Mouse (Mus musculus) layer of hippocampus, adult 9-10 months (tissue): ENCODE results near the gene Atxn7l2.
A peak's percentile ranks its signal among the peaks of the same experiment; 100 is the strongest.

Source experiments
- DNase-seq: peaks from one replicate; pipeline ENCODE4 v3.0.0; 2022; ENCODE audit warnings: low spot score

The Atxn7l2 gene

DNA sequence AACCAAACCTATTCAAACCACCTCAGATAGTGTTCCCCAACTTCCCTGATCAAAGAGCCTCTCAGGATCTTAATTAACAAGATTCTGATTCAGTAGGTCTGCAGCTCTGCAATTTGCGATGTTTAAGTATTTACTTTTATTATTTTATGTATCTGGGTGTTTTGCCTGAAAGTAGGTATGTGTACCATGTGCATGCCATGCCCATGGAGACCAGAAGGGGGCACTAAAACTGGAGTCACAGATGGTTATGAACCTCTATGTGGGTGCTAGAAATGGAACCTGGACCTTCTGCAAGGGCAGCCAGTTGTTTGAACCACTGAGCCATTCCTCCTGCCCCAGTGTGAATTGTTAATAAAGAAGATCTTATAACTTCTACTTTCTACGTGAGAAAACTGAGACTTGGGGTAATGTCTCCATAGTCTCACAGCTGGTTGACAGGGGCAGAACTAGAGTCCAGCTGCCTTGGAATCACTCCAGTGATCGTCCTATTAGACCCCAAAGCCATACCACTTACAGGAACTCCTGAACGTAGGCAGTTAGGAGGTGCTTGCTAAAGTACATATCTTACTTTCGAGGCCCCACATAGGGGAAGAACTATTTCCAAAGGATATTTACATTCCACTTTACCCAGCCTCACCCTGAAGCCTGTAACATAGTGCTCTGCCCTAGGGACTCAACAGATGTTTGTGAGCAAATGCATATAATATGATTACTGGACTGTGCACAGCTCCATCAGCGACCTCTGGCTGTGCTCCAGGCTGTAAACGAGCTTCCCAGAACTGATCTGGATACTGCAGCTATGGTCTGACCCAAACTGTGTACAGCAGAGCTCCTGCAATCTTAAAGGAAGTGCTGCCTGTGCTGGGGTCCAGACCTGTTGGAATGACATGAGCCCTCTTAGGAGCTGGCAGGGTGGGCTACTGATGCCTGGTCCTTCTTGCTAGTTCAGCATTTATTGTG lies 31.7 kb downstream of the Atxn7l2 start:
- no peak for DNase-seq

DNA sequence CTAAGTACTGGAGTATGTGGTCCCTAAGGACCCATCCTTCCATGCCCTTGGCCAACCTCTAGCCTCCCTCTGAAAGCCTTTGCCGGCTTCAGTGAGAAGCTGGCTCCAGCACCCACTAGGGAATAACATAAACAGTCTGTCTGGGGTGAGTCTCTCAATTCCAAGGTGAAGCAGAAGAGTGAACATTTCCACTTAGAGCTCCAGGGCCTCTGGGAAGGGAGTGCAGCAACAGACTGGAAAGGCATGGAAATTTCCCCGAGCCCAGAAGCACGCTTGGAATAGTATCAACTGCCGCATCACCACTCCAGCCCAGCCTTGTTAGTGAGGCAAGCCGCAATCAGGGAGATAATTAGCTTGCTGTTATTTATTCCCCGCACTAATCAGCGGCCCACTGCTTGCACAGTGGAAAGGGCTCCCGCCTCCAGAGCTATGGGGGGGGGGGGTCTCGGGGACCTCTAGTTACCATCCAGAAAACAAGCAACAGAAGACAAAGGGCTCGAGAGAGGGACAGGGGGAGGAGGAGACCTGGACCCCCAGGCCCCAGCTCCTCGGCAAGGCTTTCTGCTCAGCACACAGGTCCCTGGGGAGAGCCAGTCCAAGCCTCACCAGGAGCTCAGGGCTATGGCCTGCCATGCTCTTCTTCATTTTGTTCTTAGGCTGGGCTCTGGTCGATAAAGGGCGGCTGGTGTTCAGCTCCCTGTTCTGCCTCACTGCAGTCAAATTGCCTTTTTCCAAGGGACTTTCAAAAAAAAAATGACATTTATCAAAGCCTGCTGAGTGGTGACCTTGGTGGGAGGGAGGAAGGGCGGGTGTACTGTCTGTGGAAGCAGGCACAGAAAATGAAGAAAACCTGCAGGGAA lies 35.8 kb downstream of the Atxn7l2 start:
- no peak for DNase-seq

DNA sequence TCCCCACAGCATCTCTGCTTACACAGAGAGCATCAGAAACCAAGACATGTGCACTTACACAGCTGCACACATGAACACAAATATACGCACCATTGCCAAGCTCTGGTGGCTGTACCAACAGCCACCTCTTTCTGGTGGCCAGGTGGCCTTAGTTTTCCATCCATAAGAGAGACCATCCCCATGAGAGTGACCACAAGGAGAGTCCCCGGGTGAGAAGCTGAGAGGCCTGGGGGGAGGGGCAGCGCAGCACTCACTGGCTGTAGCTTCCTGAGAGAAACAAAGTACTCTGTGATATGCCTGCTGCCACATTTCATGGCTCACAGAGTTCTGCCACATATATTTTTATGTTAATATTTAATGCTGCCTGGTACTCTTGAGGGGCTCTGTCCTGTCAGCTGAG lies 41.5 kb downstream of the Atxn7l2 start:
- DNase-seq, result no peak

DNA sequence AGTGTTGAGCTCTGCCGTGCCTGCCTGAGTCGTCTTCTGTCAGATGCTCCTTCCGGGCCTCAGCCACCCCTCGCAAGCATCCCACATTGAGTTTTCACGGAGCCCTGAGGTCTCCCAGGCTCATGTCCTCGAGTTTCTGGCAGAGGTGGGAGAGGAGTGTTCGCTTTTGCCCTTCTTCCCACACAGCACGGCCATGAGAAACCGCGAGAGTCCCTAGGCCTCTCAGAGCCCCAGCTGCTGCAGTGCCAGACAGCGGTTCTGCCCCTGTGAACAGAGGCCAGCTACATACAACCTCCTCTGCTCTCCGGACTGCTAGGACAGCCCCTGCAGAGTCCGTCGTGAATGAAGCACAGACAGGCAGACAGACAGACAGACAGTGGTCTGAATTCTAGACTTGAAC lies 43.2 kb downstream of the Atxn7l2 start:
- DNase-seq, result no peak

DNA sequence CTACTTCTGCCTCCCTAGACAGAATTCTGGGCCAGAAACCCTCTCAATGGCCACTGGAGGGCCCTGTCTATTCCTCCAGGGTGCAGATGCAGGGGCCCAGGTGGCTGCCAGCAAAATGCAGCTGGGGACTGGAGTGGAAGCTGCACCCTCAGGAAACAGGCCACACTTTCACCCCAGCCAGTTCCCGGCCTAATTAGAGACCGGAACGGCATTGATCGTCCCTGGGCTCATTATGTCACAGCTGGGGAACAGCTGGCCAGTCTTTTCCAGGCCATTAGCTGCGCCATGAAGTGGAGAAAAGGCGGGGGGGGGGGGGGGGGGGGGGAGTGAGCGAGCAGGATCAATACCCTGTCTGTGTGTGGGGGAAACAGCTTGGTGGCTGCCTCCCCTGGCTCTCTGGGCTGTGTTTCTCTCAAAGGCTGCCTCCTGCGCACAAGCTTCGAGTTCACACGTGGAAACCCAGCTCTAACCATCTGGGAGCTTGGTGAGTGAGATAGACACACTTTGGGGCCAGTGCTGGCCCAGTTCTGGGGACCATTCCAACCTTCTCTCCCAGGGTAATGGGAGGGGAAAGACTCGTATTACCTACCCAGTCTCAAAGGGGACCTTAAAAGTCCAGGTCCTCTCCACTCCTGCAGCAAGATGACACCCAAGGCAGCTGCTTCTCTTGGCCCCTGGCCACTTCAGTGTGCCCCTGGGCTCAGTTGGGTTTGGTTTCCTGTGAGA lies 44.1 kb downstream of the Atxn7l2 start:
- DNase-seq, result no peak

DNA sequence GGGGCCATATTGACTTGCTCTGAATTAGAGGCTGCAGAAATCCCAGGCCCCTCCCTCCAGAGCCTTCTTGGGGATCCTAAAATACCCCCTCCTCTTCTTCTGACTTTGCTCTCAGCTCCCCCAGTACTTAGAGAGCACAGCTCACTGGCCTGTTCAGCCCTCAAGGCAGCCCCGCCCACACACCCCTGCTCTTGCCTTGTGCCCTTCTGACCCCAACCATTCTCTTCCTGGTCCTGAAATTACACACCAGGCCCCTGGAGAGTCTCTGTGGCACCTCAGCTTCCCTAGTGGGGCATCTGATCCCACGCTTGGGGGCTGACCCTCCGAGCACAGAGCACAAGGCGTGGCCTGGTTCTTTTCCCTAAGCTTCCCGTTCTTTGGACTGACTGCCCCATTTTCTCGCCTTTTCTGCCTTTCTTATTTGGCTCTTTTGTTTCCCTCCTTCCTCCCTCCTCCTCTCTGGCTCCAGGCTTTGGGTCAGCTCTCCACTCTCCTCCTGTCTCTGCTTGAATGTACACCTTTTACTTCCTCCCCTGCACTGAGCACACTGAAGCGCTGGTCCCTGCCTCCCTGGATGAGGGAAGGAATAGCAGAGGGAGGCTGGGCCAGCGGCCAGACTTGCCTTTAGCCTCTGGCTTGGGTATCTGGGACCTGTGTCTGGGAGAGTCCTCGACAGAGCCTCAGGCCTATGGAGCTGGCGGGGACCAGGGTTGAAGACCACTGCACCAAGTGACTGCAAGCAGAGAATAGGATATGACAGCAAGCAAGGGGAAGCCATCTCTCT lies 45.0 kb downstream of the Atxn7l2 start:
- DNase-seq, result no peak

DNA sequence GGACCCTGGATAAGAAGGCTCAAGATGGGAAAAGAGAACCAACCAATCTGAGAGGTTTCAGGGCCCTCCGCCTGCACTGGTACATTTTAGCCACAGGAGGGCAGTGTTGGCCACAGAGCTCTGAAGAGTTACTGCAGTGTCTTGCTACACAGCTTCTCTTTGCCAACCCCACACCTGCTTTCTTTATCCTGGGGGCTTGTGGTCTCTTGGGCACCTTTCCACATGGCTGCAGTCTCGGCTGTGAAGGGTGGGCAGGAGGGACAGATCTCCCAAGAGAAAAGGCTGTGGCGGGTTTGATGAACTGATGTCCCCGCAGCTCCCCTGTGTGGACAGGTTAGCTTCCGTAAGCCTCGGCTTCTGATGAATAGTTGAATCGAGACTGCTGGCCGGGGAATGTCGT lies 45.9 kb downstream of the Atxn7l2 start:
- peak; percentile 82 for DNase-seq

DNA sequence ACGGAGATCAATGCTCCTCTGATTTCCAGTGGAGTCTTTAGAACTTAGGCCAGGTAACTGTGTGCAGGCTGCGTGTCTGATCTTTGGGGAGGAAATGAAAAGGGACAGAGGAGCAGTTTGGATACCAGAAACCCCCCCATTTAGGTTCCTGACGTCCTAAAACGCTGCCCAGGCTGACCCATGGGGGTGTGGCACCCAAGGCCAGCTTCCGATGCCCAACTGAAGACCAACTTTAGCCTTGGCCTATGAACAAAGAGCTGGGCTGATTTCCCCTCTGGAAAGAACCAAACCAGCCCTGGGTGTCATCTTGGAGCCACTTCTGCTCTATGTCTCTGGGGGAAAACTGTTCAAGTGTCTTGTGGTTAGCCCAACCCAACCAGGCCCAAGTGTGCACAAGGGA lies 46.6 kb downstream of the Atxn7l2 start:
- DNase-seq, result no peak

DNA sequence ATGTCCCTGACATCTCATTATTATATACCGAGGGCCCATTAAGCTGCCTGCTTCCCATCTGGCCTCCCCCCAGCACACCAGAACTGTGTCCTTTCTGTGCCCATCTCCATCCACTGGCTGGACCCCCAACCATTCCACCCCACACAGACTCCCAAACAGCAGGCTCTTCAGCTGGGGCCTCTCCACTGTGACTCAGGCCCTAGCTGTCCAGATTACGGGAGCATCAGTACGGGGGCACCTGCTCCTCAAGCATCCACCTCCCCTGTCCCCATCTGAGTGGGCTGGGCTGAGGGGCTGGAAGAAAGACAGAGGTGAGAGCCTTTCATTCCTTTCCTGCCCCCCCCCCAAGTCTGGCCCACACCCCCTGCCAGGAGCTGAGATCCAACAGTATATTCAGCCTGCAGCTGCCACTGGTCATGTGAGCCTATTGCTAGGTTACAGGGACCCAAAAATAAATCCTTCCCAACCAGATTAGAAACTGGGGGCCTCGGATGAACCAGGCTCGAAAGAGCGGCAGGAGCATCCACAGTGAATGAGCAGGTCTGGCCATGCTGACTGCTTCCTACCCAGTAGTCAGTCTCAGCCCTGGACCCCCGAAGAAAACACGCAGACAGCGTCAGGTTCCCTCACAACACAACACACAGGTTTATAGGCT lies 52.2 kb downstream of the Atxn7l2 start:
- peak; percentile 52 for DNase-seq

DNA sequence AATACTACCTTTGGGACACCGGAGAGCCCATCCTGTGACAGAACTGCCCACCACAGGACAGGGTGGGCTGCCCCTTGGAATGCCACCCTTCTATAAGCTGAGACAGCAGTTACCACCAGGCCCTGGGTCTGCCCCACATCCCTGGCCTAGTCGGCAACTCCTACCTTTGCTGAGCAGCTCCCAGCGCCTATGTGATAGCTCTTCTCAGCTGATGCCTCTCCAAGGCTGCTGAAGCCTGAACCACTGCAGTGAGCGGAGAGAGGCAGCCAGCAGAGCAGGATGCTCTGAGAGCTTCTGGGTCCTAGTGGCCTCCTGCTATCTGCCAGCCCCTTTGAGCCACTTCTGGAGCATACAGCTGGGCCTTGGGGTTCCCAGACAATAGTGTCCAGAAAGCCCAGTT lies 56.1 kb downstream of the Atxn7l2 start, which contains the start of gene Gpr61:
Gene Gpr61, minus strand, starts transcription at position 227 of the 400 bp plus-strand sequence.
- DNase-seq, result peak; percentile 55

DNA sequence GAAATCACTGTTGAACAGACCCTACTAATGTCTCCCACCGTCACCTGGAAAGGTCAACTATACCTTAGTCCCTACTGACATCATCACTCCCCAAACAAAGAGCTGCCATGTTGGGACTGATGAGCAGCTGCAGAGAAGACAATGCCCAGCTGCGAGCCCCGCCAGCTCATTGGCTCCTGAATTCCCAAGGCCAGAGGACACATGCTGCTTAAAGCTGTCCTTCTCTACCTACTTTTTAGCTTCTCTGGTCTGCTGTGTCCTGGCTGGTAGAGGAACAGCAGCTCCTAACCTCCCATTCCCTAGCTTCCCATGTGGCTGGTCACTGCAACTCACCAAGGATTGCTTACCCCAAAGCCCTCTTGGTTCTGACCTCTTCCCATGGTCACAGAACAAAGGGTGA lies 58.4 kb downstream of the Atxn7l2 start:
- DNase-seq, result no peak
